Mouse (Mus musculus) naive thymus-derived CD4-positive, alpha-beta T cell, adult 2 months (primary cell): Measurements from ENCODE around the gene Rccd1.
A peak's percentile ranks its signal among the peaks of the same experiment; 100 is the strongest.

Source experiments
- DNase-seq: peaks from one replicate; pipeline ENCODE4 v3.0.0-alpha.2; 2011; ENCODE audit warnings: low read depth

Rccd1 gene

GRCm38 (mm10) chr7:80260625-80261371 is 63.5 kb downstream of the Rccd1 start, which contains the start of gene Ngrn:
Gene Ngrn (plus strand): TSS chr7:80261215.
- peak; percentile 87 for DNase-seq

- DNase-seq: no peak
Observed at GRCm38 (mm10) chr7:80257706-80258105, 66.5 kb downstream of the Rccd1 start.

- peak; percentile 29 for DNase-seq
Observed at GRCm38 (mm10) chr7:80255981-80256380, 68.3 kb downstream of the Rccd1 start.

GRCm38 (mm10) chr7:80252886-80253285 is 71.4 kb downstream of the Rccd1 start:
- no peak for DNase-seq

GRCm38 (mm10) chr7:80252437-80252836 is 71.8 kb downstream of the Rccd1 start:
- no peak for DNase-seq

- no peak for DNase-seq
Observed at GRCm38 (mm10) chr7:80246859-80247258, 77.4 kb downstream of the Rccd1 start.

- DNase-seq: peak; percentile 96
Observed at GRCm38 (mm10) chr7:80246148-80246721, 78.0 kb downstream of the Rccd1 start, which contains the start of gene Ttll13. Gene Ttll13 (plus strand): TSS chr7:80246376.

- no peak for DNase-seq
Observed at GRCm38 (mm10) chr7:80244851-80245250, 79.4 kb downstream of the Rccd1 start.
